Mouse (Mus musculus) heart, adult 11 months (tissue): ENCODE measurements around the gene Rfxap.
"Not testable (repeated sequence)": the region's sequence is repeated elsewhere in the genome, so short reads cannot be mapped to it uniquely, and the experiment has no call there.

Source experiments
- DNase-seq: peaks from one replicate; pipeline ENCODE4 v3.0.0; 2022

Gene Rfxap

GRCm38 (mm10) chr3:54766034-54766433 lies 41.6 kb downstream of the Rfxap start:
- no peak for DNase-seq

- DNase-seq: not testable (repeated sequence)
These were observed 42.1 kb downstream of the Rfxap start for GRCm38 (mm10) chr3:54765521-54765920.

- DNase-seq: peak; percentile 95
These were observed 43.2 kb downstream of the Rfxap start for GRCm38 (mm10) chr3:54764418-54764817.

- no peak for DNase-seq
These were observed 46.3 kb downstream of the Rfxap start for GRCm38 (mm10) chr3:54761258-54761657.

DNA sequence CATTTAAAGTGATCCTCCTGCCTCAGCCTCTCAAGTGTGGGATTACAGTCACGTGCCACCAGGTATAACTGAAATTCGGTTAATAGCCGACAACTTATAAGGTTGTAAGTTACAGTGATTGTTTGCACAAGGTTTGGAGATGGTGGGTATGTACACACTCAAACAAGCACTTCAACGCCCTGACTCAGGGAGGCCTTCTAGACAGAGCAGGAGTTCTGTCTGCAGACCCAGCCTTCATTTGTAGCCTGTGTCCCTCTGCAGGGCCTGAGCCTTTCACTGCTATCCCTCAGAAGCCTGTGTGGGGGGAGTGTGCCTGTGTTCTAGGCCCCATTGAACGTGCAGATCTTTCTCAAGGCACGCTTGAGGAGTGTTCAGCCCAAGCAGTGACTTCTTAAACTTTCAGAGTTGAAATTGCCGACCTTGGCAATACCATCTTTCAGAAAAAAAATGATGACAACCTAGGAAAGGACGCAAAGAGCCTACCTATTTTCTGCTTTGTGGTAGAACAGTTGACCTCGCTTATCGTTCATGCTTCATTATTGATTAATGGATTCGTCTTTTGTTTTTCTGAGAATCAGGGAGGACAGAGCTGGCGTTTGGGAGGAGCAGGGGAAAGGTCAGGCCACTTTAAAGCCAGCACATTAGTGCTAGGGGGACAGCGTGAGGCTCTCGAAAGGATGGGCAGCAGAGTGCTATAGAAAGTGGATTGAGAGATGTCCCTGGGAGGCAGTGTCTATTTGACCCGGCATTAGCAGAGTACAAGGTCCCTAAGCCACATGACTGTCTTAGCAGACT lies 47.1 kb downstream of the Rfxap start:
- DNase-seq: no peak

DNA sequence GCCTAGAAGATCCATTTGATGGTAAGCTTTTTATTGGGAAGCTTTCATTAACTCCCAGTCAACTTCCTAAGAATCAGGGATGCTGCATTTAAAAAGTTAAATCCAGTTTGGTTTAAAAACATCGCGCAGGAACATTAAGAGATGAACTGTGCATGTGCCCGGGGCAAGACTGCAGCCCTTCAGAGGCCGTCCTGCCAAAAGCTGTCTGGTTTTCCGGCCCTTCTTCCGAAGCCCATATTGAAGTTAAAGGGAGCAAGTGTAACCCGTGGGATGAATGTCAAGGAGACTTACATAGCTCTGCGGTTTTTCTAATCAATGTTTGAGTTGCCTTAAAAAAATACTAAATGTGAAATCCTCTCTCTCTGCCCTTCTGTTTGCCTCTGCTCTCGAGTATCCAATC lies 48.4 kb downstream of the Rfxap start:
- DNase-seq: no peak

- no peak for DNase-seq
These were observed 50.1 kb downstream of the Rfxap start for GRCm38 (mm10) chr3:54757446-54757845.

- DNase-seq: no peak
These were observed 51.5 kb downstream of the Rfxap start for GRCm38 (mm10) chr3:54756058-54756457.

DNA sequence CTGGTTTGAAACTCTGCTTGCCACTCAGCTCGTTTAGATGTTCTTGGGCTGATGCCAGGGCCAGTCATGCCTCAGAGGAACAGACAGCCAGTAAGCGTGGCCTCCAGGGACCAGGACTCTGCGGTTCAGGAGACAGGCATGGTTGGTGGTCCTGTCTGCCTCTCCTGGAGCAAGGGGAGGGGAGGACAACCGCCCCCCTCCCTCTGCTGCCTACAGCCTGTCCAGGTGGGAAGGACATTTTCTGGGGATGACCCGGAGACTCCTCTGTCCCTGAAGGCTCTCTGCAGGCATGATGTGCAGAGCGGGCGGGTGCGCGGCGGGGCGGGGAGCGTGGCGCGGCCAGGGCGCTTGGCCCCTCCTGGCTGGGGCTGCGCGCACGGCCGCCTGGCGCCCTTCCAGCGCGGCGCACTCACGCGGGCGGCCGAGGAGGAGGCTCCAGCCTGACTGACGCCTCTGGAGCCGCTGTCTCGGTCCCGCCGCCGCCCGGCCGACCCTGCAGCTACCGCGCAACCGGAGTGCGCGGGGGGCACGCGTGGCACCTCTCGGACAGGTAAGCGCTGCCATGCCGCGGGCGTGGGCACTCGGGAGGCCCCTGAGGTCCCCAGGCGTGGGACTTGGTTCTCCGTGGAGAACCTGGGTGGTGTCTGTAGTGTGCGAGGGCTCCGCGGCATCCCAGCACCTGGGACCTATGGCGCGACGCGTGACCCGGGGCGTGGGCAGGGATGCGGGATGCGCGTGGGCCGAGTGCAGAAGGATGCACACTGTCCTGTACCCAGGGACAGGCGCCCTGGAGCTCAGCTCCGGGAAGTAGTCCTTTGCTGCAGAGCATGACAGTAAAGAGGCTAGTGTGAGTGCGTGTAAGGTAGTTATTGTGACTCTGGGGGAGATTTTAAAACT lies 52.2 kb downstream of the Rfxap start, which contains the start of gene Smad9:
TSS of gene Smad9 (plus strand) at position 438 of the 897 bp plus-strand sequence.
- DNase-seq: peak; percentile 96

GRCm38 (mm10) chr3:54753411-54753810 lies 54.2 kb downstream of the Rfxap start:
- no peak for DNase-seq
